Mouse (Mus musculus) embryonic fibroblast, embryonic 13.5 days (primary cell): ENCODE measurements at regions not wholly inside any gene's neighbourhood (a gene's known extent, or its start where the extent isn't known, plus 50 kb on each side); places are given as distances from the start of the nearest gene placed in this dataset.

ENCODE experiments used
- CTCF ChIP-seq: IDR thresholded peaks from 2 replicates; pipeline ENCODE4 v1.5.1; 2011; ENCODE audit warnings: mild to moderate bottlenecking, control low read depth, low read length, moderate library complexity, borderline replicate concordance; ENCODE audit not compliant: insufficient read depth
- POLR2A ChIP-seq: IDR thresholded peaks from 2 replicates; pipeline ENCODE4 v1.6.1; 2011; ENCODE audit warnings: low read depth, mild to moderate bottlenecking, control low read depth, low read length, moderate library complexity

GRCm38 (mm10) chr13:28684311-28684710 lies 269.2 kb downstream of the Sox4 start:
- TF ChIP-seq POLR2A (no peak), CTCF (no peak)
